Mouse (Mus musculus) cerebellum, adult (tissue): Measurements from ENCODE around the gene Grik1.

Experiments
- ATAC-seq: cut with Nextera tagmentation; 2 replicates; pipeline ENCODE4 v1.9.2; 2017; ENCODE audit warnings: mild to moderate bottlenecking, moderate library complexity, mixed read lengths; ENCODE audit not compliant: insufficient number of reproducible peaks, low FRiP score, low TSS enrichment

Gene Grik1

GRCm38 (mm10) chr16:88166547-88166946, 123.5 kb downstream of the Grik1 start:
- ATAC-seq, result no peak

- no peak for ATAC-seq
These were observed 147.5 kb downstream of the Grik1 start for GRCm38 (mm10) chr16:88142574-88142973.

GRCm38 (mm10) chr16:88142136-88142535, 147.9 kb downstream of the Grik1 start:
- ATAC-seq, result no peak

GRCm38 (mm10) chr16:88141594-88141993, 148.5 kb downstream of the Grik1 start:
- ATAC-seq, result no peak; the same call in 1 of the 2 replicates

- ATAC-seq, result no peak
These were observed 151.2 kb downstream of the Grik1 start for GRCm38 (mm10) chr16:88138913-88139312.

- no peak for ATAC-seq
These were observed 157.1 kb downstream of the Grik1 start for GRCm38 (mm10) chr16:88132919-88133318.

GRCm38 (mm10) chr16:88131103-88131502, 159.0 kb downstream of the Grik1 start:
- ATAC-seq, result no peak

- no peak for ATAC-seq
These were observed 165.0 kb downstream of the Grik1 start for GRCm38 (mm10) chr16:88125098-88125497.

- 0 out of 2 replicates have a peak, but pooled peaks have one; percentile 40 for ATAC-seq
These were observed 177.4 kb downstream of the Grik1 start for GRCm38 (mm10) chr16:88112551-88113138.

- ATAC-seq, result no peak
These were observed 178.6 kb downstream of the Grik1 start for GRCm38 (mm10) chr16:88111459-88111858.

- no peak for ATAC-seq
These were observed 195.8 kb downstream of the Grik1 start for GRCm38 (mm10) chr16:88094206-88094789.

- ATAC-seq, result no peak
These were observed 202.8 kb downstream of the Grik1 start for GRCm38 (mm10) chr16:88087280-88087679.

- no peak for ATAC-seq
These were observed 215.3 kb downstream of the Grik1 start for GRCm38 (mm10) chr16:88074716-88075115.

- ATAC-seq, result no peak
These were observed 229.1 kb downstream of the Grik1 start for GRCm38 (mm10) chr16:88060936-88061335.

- no peak for ATAC-seq
These were observed 241.9 kb downstream of the Grik1 start for GRCm38 (mm10) chr16:88048121-88048520.

- no peak for ATAC-seq
These were observed 245.7 kb downstream of the Grik1 start for GRCm38 (mm10) chr16:88044321-88044720.

GRCm38 (mm10) chr16:88042458-88042857, 247.6 kb downstream of the Grik1 start:
- ATAC-seq, result no peak

- no peak for ATAC-seq
These were observed 251.5 kb downstream of the Grik1 start for GRCm38 (mm10) chr16:88038503-88039091.

- ATAC-seq, result no peak
These were observed 301.3 kb downstream of the Grik1 start for GRCm38 (mm10) chr16:87988805-87989204.

- ATAC-seq, result no peak
These were observed 305.7 kb downstream of the Grik1 start for GRCm38 (mm10) chr16:87984201-87984870.

- ATAC-seq, result no peak
These were observed 316.0 kb downstream of the Grik1 start for GRCm38 (mm10) chr16:87974076-87974443.
